Mouse (Mus musculus): ENCODE measurements around the gene Idh3b. TPM values are rescaled to one million over a fixed set of nuclear protein-coding genes. Genes with fewer than 3 reads are reported as not detected.

Gene Idh3b
- polyA plus RNA-seq, 1 experiment from 2014 or later, result 184 TPM

GRCm38 (mm10) chr2:130274862-130275261, 9.5 kb downstream of the Idh3b start:
- H3K4me3 ChIP-seq (replicated peaks; ENCODE audit: low read length), result peak overlapping the region; percentile 89
- no peaks in the 10 kb centered on the region for H3K27me3 ChIP-seq (ENCODE audit: control insufficient read depth, insufficient read depth, low read length)
- DNase-seq (ENCODE audit: low spot score) (no peak), ATAC-seq (ENCODE audit: low FRiP score) (no peak)
- peaks cover 44% of the 10 kb centered on the region for H3K36me3 ChIP-seq (replicated peaks; ENCODE audit: control insufficient read depth, insufficient read depth)
- no peaks in the 10 kb centered on the region for H3K9me3 ChIP-seq (ENCODE audit: control insufficient read depth, low read length)
- peaks cover 14% of the 10 kb centered on the region for H3K4me1 ChIP-seq (replicated peaks; ENCODE audit: control insufficient read depth, insufficient read depth, low read length)
- H3K4me2 ChIP-seq (replicated peaks), result peak overlapping the region; percentile 77
- H3K9ac ChIP-seq, result peak overlapping the region; percentile 94
- H3K27ac ChIP-seq, result peak overlapping the region; percentile 93
- WGBS, result under 1% methylated on average over 10 of the region's 10 CpGs

DNA sequence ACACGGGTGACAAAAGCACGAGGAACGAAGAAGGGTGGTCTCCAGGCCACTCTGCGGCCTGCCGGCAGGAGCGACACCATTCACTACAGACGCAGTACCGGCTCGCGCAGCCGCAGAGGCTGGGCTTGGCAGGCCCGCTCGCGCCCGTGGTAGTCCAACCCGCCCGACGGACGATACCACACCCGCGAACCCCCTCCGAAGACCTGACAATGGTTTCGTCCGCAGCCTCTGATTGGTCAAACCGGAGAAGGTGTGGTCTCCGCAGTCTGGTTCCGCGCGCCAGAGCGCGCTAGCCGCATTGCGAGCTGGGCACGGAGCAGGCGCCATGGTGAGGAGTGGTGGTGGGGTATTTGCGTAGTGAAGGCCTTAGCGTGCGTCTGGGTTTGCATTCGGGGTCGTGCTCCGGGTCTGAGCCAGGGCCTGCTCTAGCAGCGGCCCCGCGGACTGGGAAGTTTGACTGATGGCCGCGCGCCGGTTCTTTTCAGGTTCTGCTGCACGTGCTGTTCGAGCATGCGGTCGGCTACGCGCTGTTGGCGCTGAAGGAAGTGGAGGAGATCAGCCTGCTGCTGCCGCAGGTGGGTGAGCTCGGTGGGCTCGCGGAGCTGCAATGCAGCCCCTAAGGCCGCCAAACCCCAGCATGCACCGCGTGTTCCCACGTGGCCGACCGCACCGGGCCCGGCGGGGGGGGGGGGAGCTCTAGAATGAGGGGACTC, 10.0 kb downstream of the Idh3b start, which contains the start of gene Nop56:
Nop56 (plus strand) TSS at position 282 of the 713 bp plus-strand sequence.
- ATAC-seq (ENCODE audit: low FRiP score), result peak; percentile 98
- Histone ChIP-seq H3K4me1 (replicated peaks; ENCODE audit: control insufficient read depth, insufficient read depth, low read length) (peaks cover 14% of the 10 kb centered on the region), H3K4me2 (replicated peaks) (peak within 1 kb of the TSS; percentile 77), H3K4me3 (replicated peaks; ENCODE audit: low read length) (peak within 1 kb of the TSS; percentile 89), H3K27ac (peak within 1 kb of the TSS; percentile 96), H3K9ac (peak within 1 kb of the TSS; percentile 94), H3K36me3 (replicated peaks; ENCODE audit: control insufficient read depth, insufficient read depth) (peaks cover 38% of the 10 kb centered on the region), H3K9me3 (ENCODE audit: control insufficient read depth, low read length) (no peaks in the 10 kb centered on the region), H3K27me3 (ENCODE audit: control insufficient read depth, insufficient read depth, low read length) (no peaks in the 10 kb centered on the region)
- peak; percentile 100 for DNase-seq (ENCODE audit: low spot score)
- WGBS, result under 1% methylated on average over 68 of the region's 68 CpGs

DNA sequence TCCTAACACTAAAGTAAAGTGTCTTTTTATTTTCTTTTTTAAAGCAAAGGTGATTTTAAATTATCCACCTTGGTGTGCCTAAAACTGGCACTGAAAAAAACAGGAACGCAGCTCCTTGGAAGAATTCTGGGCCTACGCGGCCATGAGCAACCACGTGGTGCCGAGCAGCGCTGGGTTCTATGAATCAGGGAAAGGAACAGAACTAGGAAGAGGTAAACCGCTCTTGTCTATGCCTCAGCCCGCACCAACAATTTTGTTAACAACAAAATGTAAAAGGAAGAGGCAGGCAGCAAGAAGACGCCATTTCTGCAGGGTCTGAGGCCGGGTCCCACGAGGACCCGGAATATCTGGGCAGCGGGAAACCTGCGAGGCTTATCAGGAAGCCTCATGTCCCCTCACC, 10.6 kb downstream of the Idh3b start:
- H3K36me3 ChIP-seq (replicated peaks; ENCODE audit: control insufficient read depth, insufficient read depth), result peaks cover 35% of the 10 kb centered on the region
- WGBS, result 3% methylated on average over 14 of the region's 14 CpGs
- peak overlapping the region; percentile 89 for H3K4me3 ChIP-seq (replicated peaks; ENCODE audit: low read length)
- H3K27ac ChIP-seq, result peak overlapping the region; percentile 96
- peak overlapping the region; percentile 77 for H3K4me2 ChIP-seq (replicated peaks)
- H3K4me1 ChIP-seq (replicated peaks; ENCODE audit: control insufficient read depth, insufficient read depth, low read length), result peaks cover 14% of the 10 kb centered on the region
- H3K27me3 ChIP-seq (ENCODE audit: control insufficient read depth, insufficient read depth, low read length), result no peaks in the 10 kb centered on the region
- no peak for ATAC-seq (ENCODE audit: low FRiP score)
- peak overlapping the region; percentile 91 for H3K9ac ChIP-seq
- no peaks in the 10 kb centered on the region for H3K9me3 ChIP-seq (ENCODE audit: control insufficient read depth, low read length)
- DNase-seq (ENCODE audit: low spot score), result peak; percentile 59

GRCm38 (mm10) chr2:130268074-130268473, 16.3 kb downstream of the Idh3b start:
- 71% methylated on average over 7 of the region's 7 CpGs for WGBS
- H3K27me3 ChIP-seq (ENCODE audit: control insufficient read depth, insufficient read depth, low read length), result no peaks in the 10 kb centered on the region
- H3K9ac ChIP-seq, result no peak overlapping the region
- H3K4me2 ChIP-seq (replicated peaks), result no peak overlapping the region
- no peak overlapping the region for H3K4me3 ChIP-seq (replicated peaks; ENCODE audit: low read length)
- H3K9me3 ChIP-seq (ENCODE audit: control insufficient read depth, low read length), result no peaks in the 10 kb centered on the region
- H3K4me1 ChIP-seq (replicated peaks; ENCODE audit: control insufficient read depth, insufficient read depth, low read length), result peaks cover 1% of the 10 kb centered on the region
- no peak overlapping the region for H3K27ac ChIP-seq
- ATAC-seq (ENCODE audit: low FRiP score), result no peak
- H3K36me3 ChIP-seq (replicated peaks; ENCODE audit: control insufficient read depth, insufficient read depth), result no peaks in the 10 kb centered on the region
- no peak for DNase-seq (ENCODE audit: low spot score)

DNA sequence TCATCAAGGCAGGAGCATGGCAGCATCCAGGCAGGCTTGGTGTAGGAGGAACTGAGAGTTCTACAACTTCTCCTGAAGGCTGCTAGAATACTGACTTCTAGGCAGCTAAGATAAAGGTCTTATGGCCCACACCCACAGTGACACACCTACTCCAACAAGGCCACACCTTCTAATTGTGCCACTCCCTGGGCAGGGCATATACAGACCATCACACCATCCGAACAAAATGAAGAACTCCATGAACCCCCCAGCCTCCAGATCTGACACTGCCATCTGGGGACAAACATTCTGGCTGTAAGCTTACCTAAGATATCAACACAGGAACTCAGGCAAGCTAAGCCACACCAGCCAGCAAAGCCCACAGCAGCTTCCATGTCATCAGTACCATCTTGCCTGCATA, 18.8 kb downstream of the Idh3b start:
- WGBS, result 83% methylated on average over 1 of the region's 1 CpGs
- no peaks in the 10 kb centered on the region for H3K36me3 ChIP-seq (replicated peaks; ENCODE audit: control insufficient read depth, insufficient read depth)
- DNase-seq (ENCODE audit: low spot score) (no peak), ATAC-seq (ENCODE audit: low FRiP score) (no peak)
- H3K4me2 ChIP-seq (replicated peaks), result no peak overlapping the region
- H3K9me3 ChIP-seq (ENCODE audit: control insufficient read depth, low read length), result no peaks in the 10 kb centered on the region
- H3K4me3 ChIP-seq (replicated peaks; ENCODE audit: low read length), result no peak overlapping the region
- H3K27me3 ChIP-seq (ENCODE audit: control insufficient read depth, insufficient read depth, low read length), result no peaks in the 10 kb centered on the region
- no peaks in the 10 kb centered on the region for H3K4me1 ChIP-seq (replicated peaks; ENCODE audit: control insufficient read depth, insufficient read depth, low read length)
- H3K9ac ChIP-seq, result no peak overlapping the region
- H3K27ac ChIP-seq, result no peak overlapping the region

DNA sequence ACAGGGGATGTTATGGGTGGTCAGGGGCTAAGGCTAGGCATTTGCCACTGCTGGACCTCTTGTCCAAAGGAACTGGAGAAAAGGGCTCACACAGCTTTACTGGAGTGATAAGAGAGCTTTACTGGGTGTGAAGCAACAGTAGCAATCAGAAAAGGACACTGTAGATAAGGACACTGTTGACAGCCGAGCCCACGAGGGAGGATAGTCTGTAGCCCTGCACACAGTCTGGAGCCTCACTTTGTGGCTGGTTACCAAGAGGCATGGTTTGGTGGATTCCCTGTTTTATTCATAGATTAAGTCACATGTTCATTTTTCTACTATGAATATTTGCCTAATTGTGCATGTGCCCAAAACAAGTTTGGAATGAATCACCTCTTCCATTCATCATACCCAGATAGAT, 21.9 kb downstream of the Idh3b start:
- WGBS, result 80% methylated on average over 2 of the region's 2 CpGs
- no peak overlapping the region for H3K4me2 ChIP-seq (replicated peaks)
- H3K9ac ChIP-seq, result no peak overlapping the region
- H3K4me1 ChIP-seq (replicated peaks; ENCODE audit: control insufficient read depth, insufficient read depth, low read length), result no peaks in the 10 kb centered on the region
- ATAC-seq (ENCODE audit: low FRiP score) (no peak), DNase-seq (ENCODE audit: low spot score) (no peak)
- no peak overlapping the region for H3K27ac ChIP-seq
- no peaks in the 10 kb centered on the region for H3K9me3 ChIP-seq (ENCODE audit: control insufficient read depth, low read length)
- H3K36me3 ChIP-seq (replicated peaks; ENCODE audit: control insufficient read depth, insufficient read depth), result no peaks in the 10 kb centered on the region
- no peak overlapping the region for H3K4me3 ChIP-seq (replicated peaks; ENCODE audit: low read length)
- H3K27me3 ChIP-seq (ENCODE audit: control insufficient read depth, insufficient read depth, low read length), result no peaks in the 10 kb centered on the region

- DNase-seq (ENCODE audit: low spot score), result no peak
- no peaks in the 10 kb centered on the region for H3K4me1 ChIP-seq (replicated peaks; ENCODE audit: control insufficient read depth, insufficient read depth, low read length)
- no peak overlapping the region for H3K9ac ChIP-seq
- no peaks in the 10 kb centered on the region for H3K9me3 ChIP-seq (ENCODE audit: control insufficient read depth, low read length)
- H3K27ac ChIP-seq, result no peak overlapping the region
- no peaks in the 10 kb centered on the region for H3K27me3 ChIP-seq (ENCODE audit: control insufficient read depth, insufficient read depth, low read length)
- WGBS, result 89% methylated on average over 2 of the region's 2 CpGs
- ATAC-seq (ENCODE audit: low FRiP score), result no peak
- no peaks in the 10 kb centered on the region for H3K36me3 ChIP-seq (replicated peaks; ENCODE audit: control insufficient read depth, insufficient read depth)
- H3K4me2 ChIP-seq (replicated peaks), result no peak overlapping the region
- no peak overlapping the region for H3K4me3 ChIP-seq (replicated peaks; ENCODE audit: low read length)
Observed at GRCm38 (mm10) chr2:130261914-130262313, 22.4 kb downstream of the Idh3b start.

- H3K4me2 ChIP-seq (replicated peaks), result no peak overlapping the region
- no peaks in the 10 kb centered on the region for H3K9me3 ChIP-seq (ENCODE audit: control insufficient read depth, low read length)
- no peaks in the 10 kb centered on the region for H3K36me3 ChIP-seq (replicated peaks; ENCODE audit: control insufficient read depth, insufficient read depth)
- no peak for ATAC-seq (ENCODE audit: low FRiP score)
- H3K27me3 ChIP-seq (ENCODE audit: control insufficient read depth, insufficient read depth, low read length), result no peaks in the 10 kb centered on the region
- 91% methylated on average over 4 of the region's 4 CpGs for WGBS
- no peak overlapping the region for H3K27ac ChIP-seq
- H3K4me3 ChIP-seq (replicated peaks; ENCODE audit: low read length), result no peak overlapping the region
- no peak overlapping the region for H3K9ac ChIP-seq
- DNase-seq (ENCODE audit: low spot score), result no peak
- no peaks in the 10 kb centered on the region for H3K4me1 ChIP-seq (replicated peaks; ENCODE audit: control insufficient read depth, insufficient read depth, low read length)
Observed at GRCm38 (mm10) chr2:130260822-130261221, 23.5 kb downstream of the Idh3b start.

- no peaks in the 10 kb centered on the region for H3K36me3 ChIP-seq (replicated peaks; ENCODE audit: control insufficient read depth, insufficient read depth)
- no peak for DNase-seq (ENCODE audit: low spot score)
- no peaks in the 10 kb centered on the region for H3K9me3 ChIP-seq (ENCODE audit: control insufficient read depth, low read length)
- no peak overlapping the region for H3K27ac ChIP-seq
- no peak overlapping the region for H3K4me2 ChIP-seq (replicated peaks)
- no peak overlapping the region for H3K4me3 ChIP-seq (replicated peaks; ENCODE audit: low read length)
- H3K4me1 ChIP-seq (replicated peaks; ENCODE audit: control insufficient read depth, insufficient read depth, low read length), result no peaks in the 10 kb centered on the region
- ATAC-seq (ENCODE audit: low FRiP score), result no peak
- no peak overlapping the region for H3K9ac ChIP-seq
- no peaks in the 10 kb centered on the region for H3K27me3 ChIP-seq (ENCODE audit: control insufficient read depth, insufficient read depth, low read length)
- 89% methylated on average over 4 of the region's 4 CpGs for WGBS
Observed at GRCm38 (mm10) chr2:130256762-130257161, 27.6 kb downstream of the Idh3b start.
